Mouse (Mus musculus) MEL (cell line): ENCODE measurements around the gene Mcl1. TPM values are rescaled to one million over a fixed set of nuclear protein-coding genes. Genes with fewer than 3 reads are reported as not detected.
A peak's percentile ranks its signal among the peaks of the same experiment; 100 is the strongest.

Source experiments
- DNase-seq: peaks from one replicate; pipeline ENCODE4 v3.0.0; 2011; ENCODE audit warnings: low read depth, low spot score
- H3K27ac ChIP-seq: 2 replicates; pipeline ENCODE4 v1.5.1; 2012; ENCODE audit warnings: low read depth, mild to moderate bottlenecking, control low read depth, low read length, moderate library complexity; ENCODE audit not compliant: control insufficient read depth
- H3K27me3 ChIP-seq, 2 experiments: fragments of 150-350 bp in 1 of 2; sonication (generic) in 1 of 2; 2 replicates each; pipeline ENCODE4 v1.6.1; 2012; ENCODE audit warnings: low read length in 2 of 2, mild to moderate bottlenecking in 2 of 2, improper control_type of control experiment in 1 of 2, moderate library complexity in 1 of 2; ENCODE audit not compliant: insufficient read depth in 2 of 2, control insufficient read depth in 1 of 2
- H3K36me3 ChIP-seq, 2 experiments: 2 replicates each; pipeline ENCODE4 v1.6.1; 2012 to 2014; ENCODE audit warnings: low read length in 2 of 2, improper control_type of control experiment in 1 of 2, inconsistent platforms in 1 of 2, mild to moderate bottlenecking in 1 of 2; ENCODE audit not compliant: insufficient read depth in 2 of 2, control insufficient read depth in 1 of 2
- H3K4me1 ChIP-seq, 2 experiments: fragments of 150-350 bp in 1 of 2; sonication (generic) in 1 of 2; 2 replicates each; pipeline ENCODE4 v1.6.1; 2012; ENCODE audit warnings: low read length in 2 of 2, improper control_type of control experiment in 1 of 2, mild to moderate bottlenecking in 1 of 2; ENCODE audit not compliant: insufficient read depth in 2 of 2, control insufficient read depth in 1 of 2
- H3K4me3 ChIP-seq, 2 experiments: fragments of 150-350 bp in 1 of 2; sonication (generic) in 1 of 2; 2 replicates each; pipeline ENCODE4 v1.5.1; 2012; ENCODE audit warnings: low read depth in 2 of 2, low read length in 2 of 2, mild to moderate bottlenecking in 2 of 2, moderate library complexity in 2 of 2, control low read depth in 1 of 2, improper control_type of control experiment in 1 of 2; ENCODE audit not compliant: control insufficient read depth in 1 of 2, insufficient read depth in 1 of 2
- H3K79me2 ChIP-seq: 2 replicates; pipeline ENCODE4 v1.6.1; 2012; ENCODE audit warnings: mild to moderate bottlenecking, low read length, moderate library complexity; ENCODE audit not compliant: control insufficient read depth, poor library complexity, insufficient read depth
- H3K9ac ChIP-seq: 2 replicates; pipeline ENCODE4 v1.6.1; 2012; ENCODE audit warnings: low read depth, mild to moderate bottlenecking, control low read depth, low read length, moderate library complexity; ENCODE audit not compliant: control insufficient read depth, poor library complexity, severe bottlenecking
- H3K9me3 ChIP-seq: fragments of 150-350 bp; sonication (generic); replicated peaks from 2 replicates; pipeline ENCODE4 v1.6.1; 2012; ENCODE audit warnings: mild to moderate bottlenecking, low read length, improper control_type of control experiment, moderate library complexity; ENCODE audit not compliant: insufficient read depth
- CHD1 ChIP-seq: IDR thresholded peaks from 2 replicates; pipeline ENCODE4 v1.6.1; 2012; ENCODE audit warnings: low read depth, mild to moderate bottlenecking, inconsistent platforms, low read length, improper control_type of control experiment
- CTCF ChIP-seq, 3 experiments: IDR thresholded peaks in 2 of 3; conservative IDR thresholded peaks in 1 of 3; 2 replicates each; pipeline ENCODE4 v1.5.1; 2011 to 2012; ENCODE audit warnings: low read length in 3 of 3, low read depth in 2 of 3, mild to moderate bottlenecking in 2 of 3, improper control_type of control experiment in 1 of 3, inconsistent platforms in 1 of 3, mixed read lengths in 1 of 3, moderate library complexity in 1 of 3; ENCODE audit not compliant: control insufficient read depth in 1 of 3, insufficient read depth in 1 of 3, poor library complexity in 1 of 3, severe bottlenecking in 1 of 3
- EP300 ChIP-seq, 2 experiments: IDR thresholded peaks; 2 replicates each; pipeline ENCODE4 v1.6.1; 2011; ENCODE audit warnings: improper control_type of control experiment in 2 of 2, low read length in 2 of 2, low read depth in 1 of 2, mild to moderate bottlenecking in 1 of 2
- ETS1 ChIP-seq: IDR thresholded peaks from 2 replicates; pipeline ENCODE4 v1.6.1; 2012; ENCODE audit warnings: low read depth, mild to moderate bottlenecking, inconsistent platforms, low read length, improper control_type of control experiment, moderate library complexity
- HCFC1 ChIP-seq: IDR thresholded peaks from 2 replicates; pipeline ENCODE4 v1.6.1; 2012; ENCODE audit warnings: low read depth, mild to moderate bottlenecking, inconsistent platforms, low read length, improper control_type of control experiment, moderate library complexity
- MAX ChIP-seq: IDR thresholded peaks from 2 replicates; pipeline ENCODE4 v1.6.1; 2011; ENCODE audit warnings: low read length, improper control_type of control experiment
- NELFE ChIP-seq: IDR thresholded peaks from 2 replicates; pipeline ENCODE4 v1.6.1; 2011; ENCODE audit warnings: low read depth, low read length, improper control_type of control experiment
- NRF1 ChIP-seq: IDR thresholded peaks from 2 replicates; pipeline ENCODE4 v1.6.1; 2014; ENCODE audit warnings: low read depth, mild to moderate bottlenecking, inconsistent platforms, low read length, improper control_type of control experiment, moderate library complexity; ENCODE audit not compliant: poor library complexity, insufficient read depth, severe bottlenecking
- RAD21 ChIP-seq: IDR thresholded peaks from 2 replicates; pipeline ENCODE4 v1.6.1; 2011; ENCODE audit warnings: mild to moderate bottlenecking, low read depth, low read length, improper control_type of control experiment
- RCOR1 ChIP-seq: IDR thresholded peaks from 2 replicates; pipeline ENCODE4 v1.6.1; 2012; ENCODE audit warnings: low read depth, mild to moderate bottlenecking, inconsistent platforms, low read length, improper control_type of control experiment
- UBTF ChIP-seq: IDR thresholded peaks from 2 replicates; pipeline ENCODE4 v1.6.1; 2012; ENCODE audit warnings: low read depth, mild to moderate bottlenecking, inconsistent platforms, low read length, improper control_type of control experiment, moderate library complexity, borderline replicate concordance; ENCODE audit not compliant: insufficient read depth
- USF2 ChIP-seq, 2 experiments: IDR thresholded peaks; 2 replicates each; pipeline ENCODE4 v1.6.1; 2011 to 2012; ENCODE audit warnings: improper control_type of control experiment in 2 of 2, low read length in 2 of 2, borderline replicate concordance in 1 of 2, inconsistent platforms in 1 of 2, low read depth in 1 of 2, mild to moderate bottlenecking in 1 of 2; ENCODE audit not compliant: insufficient read depth in 1 of 2
- ZC3H11A ChIP-seq: IDR thresholded peaks from 2 replicates; pipeline ENCODE4 v1.6.1; 2012; ENCODE audit warnings: low read depth, mild to moderate bottlenecking, inconsistent platforms, low read length, improper control_type of control experiment
- ZNF384 ChIP-seq: IDR thresholded peaks from 2 replicates; pipeline ENCODE4 v1.6.1; 2012; ENCODE audit warnings: low read depth, mild to moderate bottlenecking, inconsistent platforms, low read length, improper control_type of control experiment
- polyA plus RNA-seq, 2 experiments: library from polyadenylated mRNA; stranded (reverse) in 1 of 2; unstranded in 1 of 2; fragments of >175 nt in 1 of 2; fragments of >200 nt in 1 of 2; gene quantifications; 2 replicates each; pipeline versions ENCODE4 v1.2.1 to v1.2.4; 2012; ENCODE audit warnings: low replicate concordance in 2 of 2, low read depth in 1 of 2; ENCODE audit not compliant: insufficient read length in 2 of 2, insufficient read depth in 1 of 2, missing spikeins in 1 of 2
- total RNA-seq: library from RNA; depleted of rRNA; stranded (reverse); fragments of 300-350 nt; gene quantifications from 2 replicates; pipeline ENCODE4 v1.2.3, GENCODE M21; 2012

Mcl1 gene
- total and polyA plus RNA-seq, 3 experiments = 142 to 211 (median 156) TPM

- Histone ChIP-seq H3K79me2 (no peaks in the 10 kb centered on the region), H3K9me3 (no peaks in the 10 kb centered on the region), H3K36me3 (peaks cover 0 to 33% of the 10 kb centered on the region in 2 experiments; a peak in 2 of 4 replicates), H3K27me3 (no peaks in the 10 kb centered on the region), H3K27ac (peak overlapping the region; percentile 87), H3K4me3 (no peak overlapping the region), H3K9ac (peak overlapping the region; percentile 21), H3K4me1 (peaks cover 19 to 35% of the 10 kb centered on the region in 2 experiments)
- TF ChIP-seq EP300 (IDR thresholded peaks at IDR 0.05; ENCODE audit: low read depth in 1 of 2, low read length in 2 of 2) = no peak
- TF ChIP-seq CHD1 = 0 out of 2 replicates have a peak, but pooled peaks have one; percentile 19
- DNase-seq = no peak
Measured at GRCm38 (mm10) chr3:95651391-95652203, 7.0 kb upstream of the Mcl1 start.

- no peak overlapping the region for H3K4me3 ChIP-seq
- TF ChIP-seq CTCF (IDR thresholded peaks at IDR 0.05 in 2 of 3, conservative IDR thresholded peaks at IDR 0.05 in 1 of 3; ENCODE audit: control insufficient read depth in 1 of 3, insufficient read depth in 1 of 3, low read depth in 2 of 3, low read length in 3 of 3, poor library complexity in 1 of 3, severe bottlenecking in 1 of 3) = peak in 1 of 3 experiments; percentile 22; a peak in 2 of 6 replicates
- TF ChIP-seq NELFE = no peak
- no peak for TF ChIP-seq CHD1
- TF ChIP-seq UBTF = no peak
Measured at GRCm38 (mm10) chr3:95652204-95652811, 6.3 kb upstream of the Mcl1 start.

GRCm38 (mm10) chr3:95652871-95653270, 5.7 kb upstream of the Mcl1 start:
- TF ChIP-seq NELFE (no peak), EP300 (IDR thresholded peaks at IDR 0.05; ENCODE audit: low read depth in 1 of 2, low read length in 2 of 2) (no peak), RCOR1 (no peak), HCFC1 (no peak), ZC3H11A (no peak), RAD21 (no peak), MAX (no peak), USF2 (IDR thresholded peaks at IDR 0.05; ENCODE audit: borderline replicate concordance in 1 of 2, insufficient read depth in 1 of 2, low read depth in 1 of 2, low read length in 2 of 2) (no peak), ZNF384 (no peak), ETS1 (no peak), NRF1 (no peak)
- Histone ChIP-seq H3K4me3 (no peak overlapping the region), H3K4me1 (peaks cover 19 to 40% of the 10 kb centered on the region in 2 experiments), H3K9ac (no peak overlapping the region), H3K79me2 (no peaks in the 10 kb centered on the region; the same call in 1 of the 2 replicates), H3K27ac (no peak overlapping the region), H3K36me3 (peaks cover 0 to 39% of the 10 kb centered on the region in 2 experiments; a peak in 2 of 4 replicates), H3K27me3 (no peaks in the 10 kb centered on the region), H3K9me3 (no peaks in the 10 kb centered on the region)
- no peak for DNase-seq

More at GRCm38 (mm10) chr3:95652204-95652811, 6.3 kb upstream of the Mcl1 start:
- no peaks in the 10 kb centered on the region for H3K9me3 ChIP-seq
- H3K27me3 ChIP-seq = no peaks in the 10 kb centered on the region
- H3K79me2 ChIP-seq = no peaks in the 10 kb centered on the region
- peaks cover 0 to 34% of the 10 kb centered on the region in 2 experiments; a peak in 2 of 4 replicates for H3K36me3 ChIP-seq
- H3K9ac ChIP-seq = peak overlapping the region; percentile 21
- peak overlapping the region; percentile 15; the same call in 1 of the 2 replicates for H3K27ac ChIP-seq
- peaks cover 19 to 35% of the 10 kb centered on the region in 2 experiments for H3K4me1 ChIP-seq
- DNase-seq = peak; percentile 78
